Mouse (Mus musculus): ENCODE results near the gene Gm5294.

GRCm38 (mm10) chr5:138848102-138848501, 28.2 kb downstream of the Gm5294 start:
- TF ChIP-seq CTCF (IDR thresholded peaks at IDR 0.05; ENCODE audit: borderline replicate concordance, extremely low read depth, insufficient read depth, insufficient read length) (peak; percentile 99), POLR2A (IDR thresholded peaks at IDR 0.05; ENCODE audit: borderline replicate concordance, extremely low read depth, insufficient read depth, insufficient read length, poor library complexity, severe bottlenecking) (no peak)

All from brain, embryonic 14.5 days (tissue).